Mouse (Mus musculus) hindbrain, embryonic 16.5 days (tissue): Measurements from ENCODE around the gene Napsa. TPM values are rescaled to one million over a fixed set of nuclear protein-coding genes. Genes with fewer than 3 reads are reported as not detected.

Experiments
- ATAC-seq: fragments of 200-750 bp; cut with Nextera tagmentation; 2 replicates; pipeline ENCODE4 v1.8.0; 2017; ENCODE audit warnings: moderate TSS enrichment, moderate library complexity
- H3K27ac ChIP-seq: fragments of 300-500 bp; sonication (generic); 2 replicates; pipeline ENCODE4 v1.5.1; 2014; ENCODE audit warnings: low read depth, mild to moderate bottlenecking, control low read depth, low read length, moderate library complexity
- H3K27me3 ChIP-seq: fragments of 300-500 bp; sonication (generic); replicated peaks from 2 replicates; pipeline ENCODE4 v1.6.1; 2014; ENCODE audit warnings: low read length; ENCODE audit not compliant: control insufficient read depth, insufficient read depth
- H3K36me3 ChIP-seq: fragments of 300-500 bp; sonication (generic); 2 replicates; pipeline ENCODE4 v1.6.1; 2014; ENCODE audit warnings: mild to moderate bottlenecking, low read length, moderate library complexity, mixed read lengths; ENCODE audit not compliant: control insufficient read depth, insufficient read depth
- H3K4me1 ChIP-seq: fragments of 300-500 bp; sonication (generic); 2 replicates; pipeline ENCODE4 v1.6.1; 2014; ENCODE audit warnings: low read depth, low read length; ENCODE audit not compliant: control insufficient read depth, insufficient read depth
- H3K4me2 ChIP-seq: fragments of 300-500 bp; sonication (generic); 2 replicates; pipeline ENCODE4 v1.6.1; 2014; ENCODE audit warnings: mild to moderate bottlenecking, low read length, control low read depth, moderate library complexity
- H3K4me3 ChIP-seq: fragments of 300-500 bp; sonication (generic); 2 replicates; pipeline ENCODE4 v1.5.1; 2014; ENCODE audit warnings: mild to moderate bottlenecking, low read length, control low read depth, moderate library complexity
- H3K9ac ChIP-seq: fragments of 300-500 bp; sonication (generic); 2 replicates; pipeline ENCODE4 v1.6.1; 2014; ENCODE audit warnings: low read depth, mild to moderate bottlenecking, control low read depth, low read length, moderate library complexity
- H3K9me3 ChIP-seq: fragments of 300-500 bp; sonication (generic); 2 replicates; pipeline ENCODE4 v1.6.1; 2014; ENCODE audit warnings: mild to moderate bottlenecking, low read length, moderate library complexity; ENCODE audit not compliant: control insufficient read depth
- WGBS: fragments of 180-500 bp; shearing (Covaris S2); extraction: QIAGEN DNeasy Blood & Tissue Kit; methylation state at CpG from one replicate; pipeline ENCODE4 v1.1.7; 2014; 5-methylcytosine and 5-hydroxymethylcytosine counted together
- polyA plus RNA-seq: library from polyadenylated mRNA; unstranded; fragments of >200 nt; fragmentation: Nextera tagmentation; extraction: Ambion mirVana; gene quantifications from 2 replicates; pipeline ENCODE4 v1.2.1, GENCODE M21; 2015

Gene Napsa
- polyA plus RNA-seq, 1 experiment from 2014 or later: 1.6 TPM

DNA sequence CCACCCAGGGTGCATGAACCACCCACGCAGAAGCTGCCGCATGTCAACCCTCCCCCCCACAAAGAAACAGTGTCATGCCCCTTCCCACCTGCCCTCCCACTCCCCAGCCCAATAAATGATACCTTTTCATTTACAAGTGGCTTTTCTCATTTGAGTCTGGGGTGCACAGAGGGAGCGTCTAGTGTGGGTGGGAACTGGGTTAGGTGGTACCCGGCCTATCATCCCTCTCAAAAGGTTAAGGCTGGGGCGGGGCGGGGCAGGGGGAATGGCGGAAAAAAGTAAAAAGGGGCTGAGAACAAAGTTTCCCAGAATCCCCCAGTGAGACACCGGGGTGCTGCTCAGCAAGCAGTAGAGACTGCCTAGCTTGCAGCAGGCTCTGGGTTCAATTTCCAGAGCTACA lies 32.4 kb downstream of the Napsa start:
- 0 out of 2 replicates have a peak, but pooled peaks have one; percentile 7 for ATAC-seq
- no peak overlapping the region for H3K27ac ChIP-seq
- H3K4me3 ChIP-seq: peak overlapping the region; percentile 26
- H3K4me2 ChIP-seq: peak overlapping the region; percentile 52
- H3K9me3 ChIP-seq: peaks cover 10% of the 10 kb centered on the region
- no peaks in the 10 kb centered on the region for H3K4me1 ChIP-seq
- no peaks in the 10 kb centered on the region for H3K36me3 ChIP-seq
- H3K27me3 ChIP-seq: peaks cover 27% of the 10 kb centered on the region
- H3K9ac ChIP-seq: 0 out of 2 replicates have a peak overlapping the region, but pooled peaks have one; percentile 5
- 1% methylated on average over 8 of the region's 8 CpGs for WGBS

DNA sequence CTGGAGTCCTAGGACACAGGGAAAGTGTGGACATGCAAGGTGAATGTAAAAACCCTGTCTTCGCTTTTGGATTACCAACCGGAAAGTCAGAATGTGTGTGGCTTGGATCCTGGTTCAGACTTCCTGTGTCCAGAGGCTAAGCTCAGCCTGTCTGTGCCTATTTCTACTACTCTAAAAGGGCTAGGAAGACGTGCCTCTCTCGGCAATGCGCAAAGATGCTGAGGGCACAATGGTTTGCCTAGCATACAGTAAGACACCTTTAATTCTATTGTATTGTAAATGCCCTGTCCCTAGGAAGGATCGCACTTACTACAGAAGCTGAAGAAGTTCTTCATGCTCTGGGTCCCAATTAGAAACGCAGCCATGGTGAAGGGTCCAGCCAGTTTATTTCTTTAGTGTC lies 33.3 kb downstream of the Napsa start:
- H3K4me2 ChIP-seq: no peak overlapping the region
- H3K36me3 ChIP-seq: no peaks in the 10 kb centered on the region
- H3K4me3 ChIP-seq: no peak overlapping the region
- WGBS: 37% methylated on average over 7 of the region's 7 CpGs
- H3K27ac ChIP-seq: no peak overlapping the region
- H3K27me3 ChIP-seq: peaks cover 27% of the 10 kb centered on the region
- H3K9me3 ChIP-seq: peaks cover 10% of the 10 kb centered on the region
- ATAC-seq: no peak
- no peak overlapping the region for H3K9ac ChIP-seq
- no peaks in the 10 kb centered on the region for H3K4me1 ChIP-seq

- Histone ChIP-seq H3K36me3 (no peaks in the 10 kb centered on the region), H3K27ac (no peak overlapping the region), H3K4me1 (no peaks in the 10 kb centered on the region), H3K4me2 (peak overlapping the region; percentile 47), H3K4me3 (peak overlapping the region; percentile 27), H3K9me3 (peaks cover 10% of the 10 kb centered on the region), H3K27me3 (peaks cover 27% of the 10 kb centered on the region), H3K9ac (peak overlapping the region; percentile 54)
- ATAC-seq: 0 out of 2 replicates have a peak, but pooled peaks have one; percentile 18
- 10% methylated on average over 29 of the region's 29 CpGs for WGBS
Measured at GRCm38 (mm10) chr7:44606171-44606901, 34.2 kb downstream of the Napsa start.

- H3K9ac ChIP-seq: no peak overlapping the region
- no peak overlapping the region for H3K4me3 ChIP-seq
- no peak overlapping the region for H3K27ac ChIP-seq
- H3K27me3 ChIP-seq: peaks cover 11% of the 10 kb centered on the region
- no peak overlapping the region for H3K4me2 ChIP-seq
- WGBS: 72% methylated on average over 7 of the region's 7 CpGs
- no peaks in the 10 kb centered on the region for H3K4me1 ChIP-seq
- no peak for ATAC-seq
- H3K36me3 ChIP-seq: no peaks in the 10 kb centered on the region
- H3K9me3 ChIP-seq: peaks cover 10% of the 10 kb centered on the region
Measured at GRCm38 (mm10) chr7:44612192-44612591, 40.0 kb downstream of the Napsa start.

GRCm38 (mm10) chr7:44614041-44614688 lies 42.0 kb downstream of the Napsa start:
- Histone ChIP-seq H3K4me3 (peak overlapping the region; percentile 16), H3K4me2 (peak overlapping the region; percentile 25), H3K9me3 (no peaks in the 10 kb centered on the region), H3K36me3 (no peaks in the 10 kb centered on the region), H3K27me3 (peaks cover 7% of the 10 kb centered on the region; the same call in 1 of the 2 replicates), H3K9ac (no peak overlapping the region), H3K27ac (no peak overlapping the region), H3K4me1 (no peaks in the 10 kb centered on the region)
- peak; percentile 25; the same call in 1 of the 2 replicates for ATAC-seq
- WGBS: 11% methylated on average over 20 of the region's 20 CpGs

DNA sequence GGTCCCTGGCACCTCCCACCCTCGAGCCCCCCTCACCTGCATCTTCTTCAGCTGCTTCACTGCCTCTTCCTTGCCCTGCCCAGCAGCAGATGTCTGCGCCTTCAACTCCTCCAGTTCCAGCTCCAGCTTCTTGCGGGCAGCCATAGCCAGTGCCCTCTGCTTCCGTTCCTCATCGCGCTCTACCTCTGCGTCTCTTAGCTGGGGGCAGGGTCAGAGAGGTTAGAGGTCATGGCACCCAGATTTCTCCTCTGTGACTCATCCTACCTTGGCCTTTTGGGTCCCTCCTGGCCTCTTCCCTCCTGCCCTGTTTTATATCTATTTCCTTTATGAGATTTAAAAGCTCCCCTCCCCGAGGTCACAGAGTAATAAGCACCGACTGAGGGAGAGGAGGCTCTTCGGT lies 43.1 kb downstream of the Napsa start:
- Histone ChIP-seq H3K4me2 (no peak overlapping the region), H3K4me1 (no peaks in the 10 kb centered on the region), H3K9me3 (peaks cover 7% of the 10 kb centered on the region; the same call in 1 of the 2 replicates), H3K36me3 (no peaks in the 10 kb centered on the region), H3K9ac (no peak overlapping the region), H3K27me3 (peaks cover 7% of the 10 kb centered on the region; the same call in 1 of the 2 replicates), H3K4me3 (no peak overlapping the region), H3K27ac (no peak overlapping the region)
- WGBS: 16% methylated on average over 10 of the region's 10 CpGs
- no peak for ATAC-seq

GRCm38 (mm10) chr7:44615987-44616386 lies 43.8 kb downstream of the Napsa start:
- H3K9me3 ChIP-seq: peaks cover 8% of the 10 kb centered on the region; the same call in 1 of the 2 replicates
- ATAC-seq: no peak
- no peak overlapping the region for H3K4me2 ChIP-seq
- H3K27ac ChIP-seq: no peak overlapping the region
- WGBS: 78% methylated on average over 14 of the region's 14 CpGs
- H3K4me3 ChIP-seq: no peak overlapping the region
- H3K4me1 ChIP-seq: no peaks in the 10 kb centered on the region
- H3K36me3 ChIP-seq: no peaks in the 10 kb centered on the region
- H3K27me3 ChIP-seq: peaks cover 7% of the 10 kb centered on the region; the same call in 1 of the 2 replicates
- no peak overlapping the region for H3K9ac ChIP-seq

- H3K27me3 ChIP-seq: peaks cover 6% of the 10 kb centered on the region; the same call in 1 of the 2 replicates
- no peak overlapping the region for H3K4me3 ChIP-seq
- no peak for ATAC-seq
- 75% methylated on average over 3 of the region's 3 CpGs for WGBS
- peaks cover 8% of the 10 kb centered on the region; the same call in 1 of the 2 replicates for H3K9me3 ChIP-seq
- no peak overlapping the region for H3K9ac ChIP-seq
- H3K27ac ChIP-seq: no peak overlapping the region
- H3K36me3 ChIP-seq: no peaks in the 10 kb centered on the region
- no peak overlapping the region for H3K4me2 ChIP-seq
- H3K4me1 ChIP-seq: no peaks in the 10 kb centered on the region
Measured at GRCm38 (mm10) chr7:44617059-44617458, 44.9 kb downstream of the Napsa start.
